Mouse (Mus musculus) G1E (cell line): ENCODE measurements around the gene Rubcn. TPM values are rescaled to one million over a fixed set of nuclear protein-coding genes. Genes with fewer than 3 reads are reported as not detected.

Experiments used
- ATAC-seq: 2 replicates; pipeline ENCODE4 v1.8.0; 2016; ENCODE audit warnings: mild to moderate bottlenecking; ENCODE audit not compliant: insufficient number of reproducible peaks, poor library complexity, low FRiP score, severe bottlenecking; ENCODE audit errors: extremely low read depth
- DNase-seq: peaks from one replicate; pipeline ENCODE4 v3.0.0; 2012; ENCODE audit warnings: low spot score
- H3K27me3 ChIP-seq: 2 replicates; pipeline ENCODE4 v1.6.1; 2012; ENCODE audit warnings: mild to moderate bottlenecking, low read length, inconsistent platforms; ENCODE audit not compliant: insufficient read depth
- H3K36me3 ChIP-seq: replicated peaks from 2 replicates; pipeline ENCODE3; 2012; ENCODE audit warnings: mild to moderate bottlenecking, inconsistent platforms
- H3K4me1 ChIP-seq: 2 replicates; pipeline ENCODE4 v1.6.1; 2012; ENCODE audit warnings: low read depth, low read length, inconsistent platforms, mixed read lengths; ENCODE audit not compliant: insufficient read depth
- H3K4me3 ChIP-seq: 2 replicates; pipeline ENCODE4 v1.5.1; 2012; ENCODE audit warnings: low read depth, mild to moderate bottlenecking, inconsistent platforms, low read length, moderate library complexity, mixed read lengths
- H3K9me3 ChIP-seq: replicated peaks from 2 replicates; pipeline ENCODE4 v1.6.1; 2012; ENCODE audit warnings: inconsistent platforms
- CTCF ChIP-seq: IDR thresholded peaks from 2 replicates; pipeline ENCODE4 v1.5.1; 2012; ENCODE audit warnings: low read depth, low read length, inconsistent platforms, mixed read lengths
- GATA1 ChIP-seq: IDR thresholded peaks from 2 replicates; pipeline ENCODE4 v1.6.1; 2012; ENCODE audit warnings: borderline replicate concordance, low read length, inconsistent platforms, mixed read lengths
- GATA2 ChIP-seq: IDR thresholded peaks from 2 replicates; pipeline ENCODE4 v1.6.1; 2012; ENCODE audit warnings: low read depth, low read length, inconsistent platforms, borderline replicate concordance
- POLR2AphosphoS5 ChIP-seq: IDR thresholded peaks from 2 replicates; pipeline ENCODE4 v1.6.1; 2012; ENCODE audit warnings: low read depth, low read length, inconsistent platforms; ENCODE audit not compliant: insufficient replicate concordance
- TAL1 ChIP-seq: conservative IDR thresholded peaks from 2 replicates; pipeline ENCODE4 v1.6.1; 2012; ENCODE audit warnings: low read depth, low read length, inconsistent platforms, mixed read lengths
- polyA plus RNA-seq: library from polyadenylated mRNA; stranded (reverse); fragments of >175 nt; gene quantifications from 2 replicates; pipeline ENCODE4 v1.2.3, GENCODE M21; 2012
- total RNA-seq, 2 experiments: library from RNA; stranded (forward) in 1 of 2; stranded (reverse) in 1 of 2; fragments of 200-1000 nt in 1 of 2; fragments of >200 nt in 1 of 2; fragmentation: Nextera tagmentation in 1 of 2; gene quantifications; 2 replicates each; pipeline ENCODE4 v1.2.3; 2014 to 2017

Rubcn gene
- total and polyA plus RNA-seq, 3 experiments = 9.4 to 18.1 (median 13.4) TPM

DNA sequence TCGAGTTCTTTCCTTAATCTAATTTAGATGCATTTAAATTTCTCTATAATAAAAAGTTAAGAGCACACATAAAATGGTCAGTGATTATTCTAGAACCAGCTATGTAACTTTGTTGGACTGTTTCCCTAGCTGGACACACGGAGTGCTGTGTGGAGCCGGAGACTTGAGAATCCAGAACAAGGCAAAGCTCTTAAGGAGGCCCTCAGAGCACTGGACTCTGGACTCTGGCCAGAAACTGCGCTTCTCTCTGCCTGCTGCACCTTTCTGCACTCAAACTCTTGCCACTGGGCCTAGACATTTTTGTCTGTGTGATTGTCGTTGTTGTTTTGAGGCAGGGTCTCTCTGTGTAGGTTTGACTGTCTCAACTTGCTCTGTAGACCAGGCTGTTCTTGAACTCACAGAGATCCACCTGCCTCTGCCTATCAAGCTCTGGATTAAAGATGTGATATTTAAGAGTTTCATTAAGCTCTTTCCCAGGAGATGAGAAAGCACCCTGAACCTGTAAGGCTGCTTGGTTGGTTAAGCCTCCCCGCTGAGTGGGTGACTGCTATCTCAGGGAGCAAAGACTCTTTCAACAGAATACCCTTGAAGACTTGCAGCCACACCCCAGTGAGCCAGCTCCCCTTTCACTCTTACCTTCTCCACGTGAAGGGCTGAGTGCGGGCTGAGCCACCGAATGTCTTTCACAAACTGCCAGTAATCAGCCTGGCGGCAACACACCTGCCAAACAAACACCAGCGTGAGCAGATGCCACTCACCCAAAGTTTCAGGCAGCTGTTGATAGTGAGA is 28.3 kb downstream of the Rubcn start:
- TF ChIP-seq GATA1 (no peak), TAL1 (no peak), GATA2 (no peak), CTCF (no peak), POLR2AphosphoS5 (no peak)
- ATAC-seq (no peak), DNase-seq (no peak)
- H3K9me3 ChIP-seq = no peaks in the 10 kb centered on the region
- H3K4me3 ChIP-seq = no peak overlapping the region
- H3K36me3 ChIP-seq = peaks cover 75% of the 10 kb centered on the region
- H3K27me3 ChIP-seq = no peaks in the 10 kb centered on the region
- 0 out of 2 replicates have a peak, but pooled peaks cover under 1% of the 10 kb centered on the region for H3K4me1 ChIP-seq

DNA sequence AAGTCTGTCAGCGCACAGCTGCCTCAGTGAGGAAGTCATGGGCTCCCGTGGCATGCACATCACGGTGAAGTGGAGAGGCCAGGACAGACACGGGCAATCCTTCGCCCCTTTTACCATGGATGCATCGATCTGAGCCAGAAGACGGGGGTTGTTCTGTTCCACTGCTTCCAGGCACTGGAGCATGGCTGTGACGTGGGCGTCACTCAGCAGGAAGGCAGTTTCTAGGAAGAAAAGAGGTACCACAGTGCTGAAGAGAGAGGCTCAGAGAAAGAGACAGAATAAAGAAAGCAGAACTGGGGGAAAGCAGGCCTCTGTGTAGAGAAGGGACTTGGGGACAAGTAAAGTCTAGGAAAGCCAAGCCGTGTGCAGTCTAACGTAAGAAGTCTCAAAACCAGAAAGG is 30.5 kb downstream of the Rubcn start:
- DNase-seq (no peak), ATAC-seq (no peak)
- no peak for TF ChIP-seq GATA2
- no peak for TF ChIP-seq CTCF
- no peak for TF ChIP-seq GATA1
- no peak for TF ChIP-seq POLR2AphosphoS5
- TF ChIP-seq TAL1 = no peak
- no peaks in the 10 kb centered on the region for H3K27me3 ChIP-seq
- no peaks in the 10 kb centered on the region for H3K4me1 ChIP-seq
- H3K9me3 ChIP-seq = no peaks in the 10 kb centered on the region
- no peak overlapping the region for H3K4me3 ChIP-seq
- H3K36me3 ChIP-seq = peaks cover 80% of the 10 kb centered on the region

DNA sequence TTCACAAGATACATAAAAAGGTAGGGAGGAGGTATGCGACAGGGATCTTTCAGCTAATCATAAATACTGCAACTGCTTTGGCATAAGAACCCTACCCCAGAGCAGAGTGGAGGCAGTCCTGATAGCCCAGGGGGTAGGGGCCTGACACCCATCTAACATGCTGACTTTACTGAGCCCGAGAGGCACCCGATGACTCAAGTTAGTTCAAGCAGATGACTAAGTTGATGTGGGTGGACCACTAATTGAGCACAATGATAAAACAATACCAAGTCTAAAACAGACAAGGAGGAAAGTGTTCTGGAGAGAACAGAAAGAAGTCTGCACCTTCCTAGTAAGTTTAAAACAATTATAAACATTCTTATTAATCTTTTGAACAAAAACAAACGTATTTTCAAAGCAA is 46.1 kb downstream of the Rubcn start:
- DNase-seq (no peak), ATAC-seq (no peak)
- TF ChIP-seq TAL1 = no peak
- TF ChIP-seq GATA1 = no peak
- TF ChIP-seq POLR2AphosphoS5 = no peak
- no peak for TF ChIP-seq GATA2
- no peak for TF ChIP-seq CTCF
- no peaks in the 10 kb centered on the region for H3K4me1 ChIP-seq
- no peaks in the 10 kb centered on the region for H3K9me3 ChIP-seq
- peaks cover 73% of the 10 kb centered on the region for H3K36me3 ChIP-seq
- no peak overlapping the region for H3K4me3 ChIP-seq
- no peaks in the 10 kb centered on the region for H3K27me3 ChIP-seq

DNA sequence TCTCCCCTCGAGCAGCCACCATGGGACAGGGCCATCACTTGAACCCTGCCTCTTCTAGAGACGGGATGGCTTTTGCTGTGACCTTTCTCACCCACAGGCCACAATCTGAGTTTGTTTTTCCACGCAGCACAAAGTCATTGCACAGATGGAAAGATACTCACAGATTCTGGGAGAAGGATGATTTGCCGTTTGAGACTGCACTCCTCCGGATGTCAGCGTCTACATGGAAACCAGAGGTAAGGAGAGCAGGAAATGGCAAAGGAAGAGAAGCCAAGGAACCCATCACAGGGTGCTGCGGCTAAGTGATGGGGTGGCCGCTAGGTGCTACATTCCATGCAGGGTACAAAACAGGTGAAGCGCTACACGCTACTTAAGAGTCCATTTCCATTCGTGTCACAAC is 48.5 kb downstream of the Rubcn start:
- no peak overlapping the region for H3K4me3 ChIP-seq
- DNase-seq (no peak), ATAC-seq (no peak)
- no peak for TF ChIP-seq POLR2AphosphoS5
- TF ChIP-seq GATA2 = no peak
- TF ChIP-seq GATA1 = no peak
- no peak for TF ChIP-seq TAL1
- no peak for TF ChIP-seq CTCF
- no peaks in the 10 kb centered on the region for H3K9me3 ChIP-seq
- peaks cover 77% of the 10 kb centered on the region for H3K36me3 ChIP-seq
- H3K27me3 ChIP-seq = no peaks in the 10 kb centered on the region
- no peaks in the 10 kb centered on the region; the same call in 1 of the 2 replicates for H3K4me1 ChIP-seq

DNA sequence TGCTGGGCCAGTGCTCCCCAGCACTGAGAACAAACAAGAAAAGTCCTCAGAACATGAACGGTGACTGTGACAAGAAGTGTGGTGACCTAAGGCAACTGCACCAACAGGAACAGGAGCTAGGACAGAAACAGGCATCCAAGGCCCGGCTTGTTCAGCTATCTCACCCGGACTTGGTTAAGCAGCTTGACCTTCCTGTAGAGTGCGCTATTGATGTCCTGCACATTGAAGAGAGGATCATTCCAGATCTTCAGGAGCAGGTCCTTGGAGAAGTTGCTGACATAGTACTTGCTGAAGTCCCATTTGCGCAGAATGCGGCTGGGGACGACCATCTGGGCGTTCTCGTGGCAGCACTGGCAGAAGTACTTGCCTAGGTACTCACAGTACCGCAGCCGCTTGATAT is 51.0 kb downstream of the Rubcn start:
- TF ChIP-seq POLR2AphosphoS5 = no peak
- TF ChIP-seq CTCF = no peak
- no peak for TF ChIP-seq GATA2
- TF ChIP-seq TAL1 = no peak
- no peak for TF ChIP-seq GATA1
- H3K36me3 ChIP-seq = peaks cover 85% of the 10 kb centered on the region
- ATAC-seq (no peak), DNase-seq (no peak)
- H3K4me1 ChIP-seq = no peaks in the 10 kb centered on the region; the same call in 1 of the 2 replicates
- H3K27me3 ChIP-seq = no peaks in the 10 kb centered on the region
- H3K9me3 ChIP-seq = no peaks in the 10 kb centered on the region
- no peak overlapping the region for H3K4me3 ChIP-seq

DNA sequence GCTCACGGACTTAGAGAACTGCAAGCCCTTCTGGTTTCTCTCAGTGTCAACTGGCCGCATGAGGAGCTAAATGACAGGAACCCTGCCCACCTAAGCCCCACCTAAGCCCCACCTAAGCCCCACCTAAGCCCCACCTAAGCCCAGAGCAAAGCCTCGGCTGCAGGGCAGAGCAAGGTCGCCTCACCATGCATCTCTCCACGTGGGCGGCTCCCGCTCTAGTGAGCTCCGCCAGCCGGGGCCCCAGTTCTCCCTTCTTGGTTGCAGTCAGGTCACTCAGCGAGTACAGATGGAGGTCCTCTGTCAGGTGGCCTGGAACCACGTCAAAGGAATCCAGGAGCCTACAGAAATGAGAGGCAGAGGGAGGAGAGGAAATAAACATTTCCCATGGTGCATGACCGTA is 52.2 kb downstream of the Rubcn start:
- Histone ChIP-seq H3K9me3 (no peaks in the 10 kb centered on the region), H3K27me3 (no peaks in the 10 kb centered on the region), H3K36me3 (peaks cover 84% of the 10 kb centered on the region), H3K4me1 (no peaks in the 10 kb centered on the region; the same call in 1 of the 2 replicates), H3K4me3 (no peak overlapping the region)
- no peak for DNase-seq
- ATAC-seq = no peak
- no peak for TF ChIP-seq GATA2
- TF ChIP-seq GATA1 = no peak

DNA sequence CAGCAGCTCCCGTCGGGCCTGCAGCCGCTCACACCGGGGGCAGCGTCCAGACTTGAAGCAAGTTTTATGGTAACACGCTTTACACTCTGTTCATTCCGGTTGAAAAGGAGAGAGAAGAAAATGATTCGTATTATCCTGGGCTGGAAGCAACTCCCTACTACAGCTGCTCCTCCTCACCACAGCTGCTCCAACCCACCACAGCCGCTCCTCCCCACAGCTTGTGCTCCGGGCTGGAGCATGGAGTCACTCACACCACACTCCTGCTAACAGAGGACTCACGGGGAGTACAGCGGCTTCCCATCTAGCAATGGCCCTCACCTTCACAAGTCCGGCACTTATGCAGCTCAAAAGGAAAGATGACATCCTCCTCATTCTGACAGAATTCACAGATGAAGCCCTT is 53.5 kb downstream of the Rubcn start:
- H3K4me1 ChIP-seq = no peaks in the 10 kb centered on the region; the same call in 1 of the 2 replicates
- ATAC-seq (no peak), DNase-seq (no peak)
- peaks cover 76% of the 10 kb centered on the region for H3K36me3 ChIP-seq
- no peak for TF ChIP-seq CTCF
- TF ChIP-seq GATA2 = no peak
- no peak for TF ChIP-seq GATA1
- TF ChIP-seq TAL1 = no peak
- TF ChIP-seq POLR2AphosphoS5 = no peak
- H3K27me3 ChIP-seq = peaks cover 1% of the 10 kb centered on the region; the same call in 1 of the 2 replicates
- no peaks in the 10 kb centered on the region for H3K9me3 ChIP-seq
- no peak overlapping the region for H3K4me3 ChIP-seq
